Mouse (Mus musculus) CH12.LX (cell line): ENCODE results near the gene Ccdc38. TPM values are rescaled to one million over a fixed set of nuclear protein-coding genes. Genes with fewer than 3 reads are reported as not detected.
A peak's percentile ranks its signal among the peaks of the same experiment; 100 is the strongest.

Experiments
- DNase-seq: peaks from one replicate; pipeline ENCODE4 v3.0.0-alpha.2; 2013; ENCODE audit errors: extremely low read depth
- H3K27ac ChIP-seq: 2 replicates; pipeline ENCODE4 v1.5.1; 2012; ENCODE audit warnings: low read depth, mild to moderate bottlenecking, control low read depth, moderate library complexity; ENCODE audit not compliant: insufficient read depth
- H3K27me3 ChIP-seq: replicated peaks from 2 replicates; pipeline ENCODE3; 2012; ENCODE audit warnings: inconsistent platforms
- H3K36me3 ChIP-seq, 2 experiments: replicated peaks in 1 of 2; 2 replicates each; pipeline versions ENCODE3 to v1.6.1; 2012; ENCODE audit warnings: inconsistent platforms in 1 of 2, low read length in 1 of 2, mild to moderate bottlenecking in 1 of 2, mixed read lengths in 1 of 2, moderate library complexity in 1 of 2; ENCODE audit not compliant: control insufficient read depth in 1 of 2, insufficient read depth in 1 of 2
- H3K4me1 ChIP-seq, 2 experiments: 2 replicates each; pipeline ENCODE4 v1.6.1; 2012; ENCODE audit warnings: inconsistent platforms in 1 of 2, moderate library complexity in 1 of 2; ENCODE audit not compliant: insufficient read depth in 2 of 2, control insufficient read depth in 1 of 2
- H3K4me2 ChIP-seq: 2 replicates; pipeline ENCODE4 v1.6.1; 2012; ENCODE audit warnings: low read depth, mild to moderate bottlenecking, control low read depth; ENCODE audit not compliant: poor library complexity, insufficient read depth, severe bottlenecking
- H3K4me3 ChIP-seq, 3 experiments: fragments of 150-350 bp in 1 of 3; sonication (generic) in 1 of 3; replicated peaks in 1 of 3; 2 replicates each; pipeline versions ENCODE3 to v1.5.1; 2011 to 2012; ENCODE audit warnings: low read depth in 2 of 3, low read length in 2 of 3, mild to moderate bottlenecking in 2 of 3, moderate library complexity in 2 of 3, control low read depth in 1 of 3, improper control_type of control experiment in 1 of 3, inconsistent platforms in 1 of 3, mixed read lengths in 1 of 3; ENCODE audit not compliant: poor library complexity in 1 of 3
- H3K79me2 ChIP-seq: replicated peaks from 2 replicates; pipeline ENCODE4 v1.6.1; 2012; ENCODE audit warnings: mild to moderate bottlenecking, moderate library complexity; ENCODE audit not compliant: control insufficient read depth, poor library complexity, insufficient read depth, severe bottlenecking; ENCODE audit errors: extremely low read depth
- H3K9ac ChIP-seq: 2 replicates; pipeline ENCODE4 v1.6.1; 2012; ENCODE audit warnings: low read depth, mild to moderate bottlenecking, control low read depth, moderate library complexity; ENCODE audit not compliant: insufficient read depth
- H3K9me3 ChIP-seq: replicated peaks from 2 replicates; pipeline ENCODE3; 2012; ENCODE audit warnings: low read length, inconsistent platforms, mixed read lengths
- BHLHE40 ChIP-seq: IDR thresholded peaks from 2 replicates; pipeline ENCODE4 v1.6.1; 2011; ENCODE audit warnings: mild to moderate bottlenecking, low read depth, low read length, improper control_type of control experiment
- CTCF ChIP-seq, 2 experiments: IDR thresholded peaks in 1 of 2; conservative IDR thresholded peaks in 1 of 2; 2 replicates each; pipeline ENCODE4 v1.5.1; 2011 to 2012; ENCODE audit warnings: low read depth in 2 of 2, low read length in 2 of 2, improper control_type of control experiment in 1 of 2, inconsistent platforms in 1 of 2, mild to moderate bottlenecking in 1 of 2, moderate library complexity in 1 of 2
- E2F4 ChIP-seq: IDR thresholded peaks from 2 replicates; pipeline ENCODE4 v1.6.1; 2011; ENCODE audit warnings: low read depth, low read length, improper control_type of control experiment; ENCODE audit not compliant: insufficient replicate concordance
- ELF1 ChIP-seq: IDR thresholded peaks from 2 replicates; pipeline ENCODE4 v1.6.1; 2014; ENCODE audit warnings: low read depth, mild to moderate bottlenecking, inconsistent platforms, low read length, improper control_type of control experiment
- EP300 ChIP-seq: IDR thresholded peaks from 2 replicates; pipeline ENCODE4 v1.6.1; 2011; ENCODE audit warnings: low read length, improper control_type of control experiment
- GABPA ChIP-seq: IDR thresholded peaks from 2 replicates; pipeline ENCODE4 v1.6.1; 2012; ENCODE audit warnings: low read depth, low read length, improper control_type of control experiment, inconsistent platforms; ENCODE audit not compliant: insufficient replicate concordance
- HCFC1 ChIP-seq: IDR thresholded peaks from 2 replicates; pipeline ENCODE4 v1.6.1; 2012; ENCODE audit warnings: low read depth, mild to moderate bottlenecking, inconsistent platforms, low read length, improper control_type of control experiment
- JUND ChIP-seq: conservative IDR thresholded peaks from 2 replicates; pipeline ENCODE4 v1.6.1; 2011; ENCODE audit warnings: low read depth, low read length, improper control_type of control experiment
- KAT2A ChIP-seq: IDR thresholded peaks from 2 replicates; pipeline ENCODE4 v1.6.1; 2012; ENCODE audit warnings: low read length, improper control_type of control experiment, inconsistent platforms; ENCODE audit not compliant: insufficient replicate concordance
- MAFK ChIP-seq: IDR thresholded peaks from 2 replicates; pipeline ENCODE4 v1.6.1; 2011; ENCODE audit warnings: low read length, improper control_type of control experiment; ENCODE audit not compliant: insufficient replicate concordance
- MAX ChIP-seq: IDR thresholded peaks from 2 replicates; pipeline ENCODE4 v1.6.1; 2011; ENCODE audit warnings: low read length, improper control_type of control experiment
- MAZ ChIP-seq: IDR thresholded peaks from 2 replicates; pipeline ENCODE4 v1.6.1; 2012; ENCODE audit warnings: low read depth, mild to moderate bottlenecking, inconsistent platforms, low read length, improper control_type of control experiment, moderate library complexity
- MEF2A ChIP-seq: IDR thresholded peaks from 2 replicates; pipeline ENCODE4 v1.6.1; 2014; ENCODE audit warnings: low read depth, mild to moderate bottlenecking, inconsistent platforms, low read length, improper control_type of control experiment, borderline replicate concordance
- MYC ChIP-seq: IDR thresholded peaks from 2 replicates; pipeline ENCODE4 v1.6.1; 2011; ENCODE audit warnings: low read depth, mild to moderate bottlenecking, improper control_type of control experiment, low read length
- NELFE ChIP-seq: IDR thresholded peaks from 2 replicates; pipeline ENCODE4 v1.6.1; 2011; ENCODE audit warnings: low read depth, low read length, improper control_type of control experiment
- NRF1 ChIP-seq: IDR thresholded peaks from 2 replicates; pipeline ENCODE4 v1.6.1; 2014; ENCODE audit warnings: low read depth, mild to moderate bottlenecking, inconsistent platforms, low read length, improper control_type of control experiment, moderate library complexity
- PAX5 ChIP-seq: IDR thresholded peaks from 2 replicates; pipeline ENCODE4 v1.6.1; 2012; ENCODE audit warnings: low read length, inconsistent platforms, mixed read lengths
- POLR2A ChIP-seq: IDR thresholded peaks from 2 replicates; pipeline ENCODE4 v1.6.1; 2011; ENCODE audit warnings: low read depth, mild to moderate bottlenecking, improper control_type of control experiment, low read length
- RAD21 ChIP-seq: IDR thresholded peaks from 2 replicates; pipeline ENCODE4 v1.6.1; 2011; ENCODE audit warnings: low read depth, mild to moderate bottlenecking, low read length, improper control_type of control experiment, moderate library complexity
- SMC3 ChIP-seq: IDR thresholded peaks from 2 replicates; pipeline ENCODE4 v1.6.1; 2011; ENCODE audit warnings: low read depth, low read length, improper control_type of control experiment
- TBP ChIP-seq: conservative IDR thresholded peaks from 2 replicates; pipeline ENCODE4 v1.6.1; 2011; ENCODE audit warnings: low read depth, low read length, improper control_type of control experiment
- TCF12 ChIP-seq: IDR thresholded peaks from 2 replicates; pipeline ENCODE4 v1.6.1; 2014; ENCODE audit warnings: low read depth, mild to moderate bottlenecking, inconsistent platforms, low read length, improper control_type of control experiment
- UBTF ChIP-seq: IDR thresholded peaks from 2 replicates; pipeline ENCODE4 v1.6.1; 2012; ENCODE audit warnings: low read depth, mild to moderate bottlenecking, inconsistent platforms, low read length, improper control_type of control experiment, moderate library complexity
- USF1 ChIP-seq: IDR thresholded peaks from 2 replicates; pipeline ENCODE4 v1.6.1; 2014; ENCODE audit warnings: low read depth, mild to moderate bottlenecking, inconsistent platforms, low read length, improper control_type of control experiment
- USF2 ChIP-seq: conservative IDR thresholded peaks from 2 replicates; pipeline ENCODE4 v1.6.1; 2011; ENCODE audit warnings: low read depth, low read length, improper control_type of control experiment
- ZC3H11A ChIP-seq: IDR thresholded peaks from 2 replicates; pipeline ENCODE4 v1.6.1; 2012; ENCODE audit warnings: low read depth, mild to moderate bottlenecking, inconsistent platforms, low read length, improper control_type of control experiment
- ZKSCAN1 ChIP-seq: IDR thresholded peaks from 2 replicates; pipeline ENCODE4 v1.6.1; 2012; ENCODE audit warnings: low read depth, inconsistent platforms, low read length, improper control_type of control experiment, borderline replicate concordance
- dilution Hi-C: fragments of 300-500 bp; cut with MboI; formaldehyde crosslinking; loops from 2 replicates; pipeline ENCODE4 v1.14.3; 2020; ENCODE audit warnings: low sequenced_read_pairs; ENCODE audit not compliant: extremely low pct_unique_long_range_greater_than_20kb, extremely low pct_ligation_motif_present
- in situ Hi-C: fragments of 300-500 bp; cut with MboI; formaldehyde crosslinking; loops from 3 replicates; pipeline ENCODE4 v1.14.3; 2019; ENCODE audit warnings: low sequenced_read_pairs, low pct_ligation_motif_present, low pct_unique_long_range_greater_than_20kb, mixed read lengths
- polyA plus RNA-seq: library from polyadenylated mRNA; unstranded; fragments of >175 nt; gene quantifications from 2 replicates; pipeline ENCODE4 v1.2.1, GENCODE M21; 2012; ENCODE audit warnings: low read depth; ENCODE audit not compliant: insufficient read length
- total RNA-seq, 2 experiments: library from RNA; depleted of rRNA; stranded (reverse); fragments of 300-350 nt in 1 of 2; fragments of >200 nt in 1 of 2; gene quantifications; 2 replicates each; pipeline ENCODE4 v1.2.3; 2012 to 2014

Gene Ccdc38
- total and polyA plus RNA-seq, 3 experiments: 9.2 to 47.3 (median 17.9) TPM

GRCm38 (mm10) chr10:93547741-93548270 lies 7.4 kb downstream of the Ccdc38 start (continued):
- TF ChIP-seq USF1: peak; percentile 56
- TF ChIP-seq MAFK: 0 out of 2 replicates have a peak, but pooled peaks have one; percentile 15
- TF ChIP-seq TBP: peak; percentile 89
- TF ChIP-seq UBTF: 0 out of 2 replicates have a peak, but pooled peaks have one; percentile 85
- no peak for TF ChIP-seq KAT2A
- TF ChIP-seq POLR2A: peak; percentile 89
- TF ChIP-seq EP300: peak; percentile 75
- peak; percentile 44; the same call in 1 of the 2 replicates for TF ChIP-seq ELF1
- TF ChIP-seq GABPA: no peak

- dilution Hi-C loops: no loop called here
- Histone ChIP-seq H3K4me2 (peak overlapping the region; percentile 34; the same call in 1 of the 2 replicates), H3K4me3 (peak overlapping the region in 1 of 3 experiments; percentile 47), H3K9ac (peak overlapping the region; percentile 58), H3K9me3 (no peaks in the 10 kb centered on the region), H3K4me1 (peaks cover 19 to 75% of the 10 kb centered on the region in 2 experiments), H3K36me3 (peaks cover 2 to 20% of the 10 kb centered on the region in 2 experiments), H3K79me2 (no peaks in the 10 kb centered on the region), H3K27ac (peak overlapping the region; percentile 41; the same call in 1 of the 2 replicates), H3K27me3 (no peaks in the 10 kb centered on the region)
- in situ Hi-C loops: no loop called here
- peak; percentile 95 for DNase-seq
- TF ChIP-seq MAX (no peak), HCFC1 (no peak), MYC (peak; percentile 60; the same call in 1 of the 2 replicates), TCF12 (peak; percentile 60), JUND (peak; percentile 61), ZC3H11A (peak; percentile 14; the same call in 1 of the 2 replicates), E2F4 (peak; percentile 98), PAX5 (no peak), SMC3 (peak; percentile 94), MAFK (no peak), USF2 (no peak), NRF1 (no peak), ZKSCAN1 (no peak), NELFE (peak; percentile 25; the same call in 1 of the 2 replicates), UBTF (no peak), RAD21 (peak; percentile 77), KAT2A (no peak), MAZ (0 out of 2 replicates have a peak, but pooled peaks have one; percentile 38), GABPA (no peak), BHLHE40 (peak; percentile 22; the same call in 1 of the 2 replicates), USF1 (no peak), TBP (peak; percentile 52; the same call in 1 of the 2 replicates), POLR2A (no peak), CTCF (conservative IDR thresholded peaks at IDR 0.05 in 1 of 2, IDR thresholded peaks at IDR 0.05 in 1 of 2; ENCODE audit: low read depth in 2 of 2, low read length in 2 of 2) (peak; percentile 92 to 96), ELF1 (peak; percentile 14; the same call in 1 of the 2 replicates), MEF2A (peak; percentile 34; the same call in 1 of the 2 replicates)
Measured at GRCm38 (mm10) chr10:93548991-93549390, 8.6 kb downstream of the Ccdc38 start.
